Mouse (Mus musculus): ENCODE results near the gene Zbtb7a. TPM values are rescaled to one million over a fixed set of nuclear protein-coding genes. Genes with fewer than 3 reads are reported as not detected.

Zbtb7a gene
- polyA plus RNA-seq, 1 experiment from 2014 or later, result 4.9 TPM

- Histone ChIP-seq H3K4me1 (ENCODE audit: control insufficient read depth, insufficient read depth, low read length) (no peaks in the 10 kb centered on the region; the same call in 1 of the 2 replicates), H3K36me3 (replicated peaks; ENCODE audit: control insufficient read depth, insufficient read depth, low read depth, low read length) (peaks cover 28% of the 10 kb centered on the region), H3K27me3 (ENCODE audit: control insufficient read depth, insufficient read depth, low read length) (no peaks in the 10 kb centered on the region), H3K4me2 (ENCODE audit: low read depth, low read length) (no peak overlapping the region), H3K9ac (replicated peaks; ENCODE audit: low read length) (no peak overlapping the region), H3K4me3 (ENCODE audit: low read depth, low read length) (no peak overlapping the region), H3K9me3 (replicated peaks; ENCODE audit: control insufficient read depth, low read length) (no peaks in the 10 kb centered on the region), H3K27ac (replicated peaks; ENCODE audit: low read depth, low read length) (no peak overlapping the region)
- WGBS, result 71% methylated on average over 6 of the region's 6 CpGs
- no peak for DNase-seq (ENCODE audit: low spot score)
- ATAC-seq (replicated peaks; ENCODE audit: insufficient number of reproducible peaks, low FRiP score, low TSS enrichment, low read depth), result no peak
Measured at GRCm38 (mm10) chr10:81151261-81151660, 16.2 kb downstream of the Zbtb7a start.

- Histone ChIP-seq H3K4me3 (ENCODE audit: low read depth, low read length) (no peak overlapping the region), H3K9me3 (replicated peaks; ENCODE audit: control insufficient read depth, low read length) (no peaks in the 10 kb centered on the region), H3K4me1 (ENCODE audit: control insufficient read depth, insufficient read depth, low read length) (no peaks in the 10 kb centered on the region; the same call in 1 of the 2 replicates), H3K27me3 (ENCODE audit: control insufficient read depth, insufficient read depth, low read length) (no peaks in the 10 kb centered on the region), H3K9ac (replicated peaks; ENCODE audit: low read length) (no peak overlapping the region), H3K4me2 (ENCODE audit: low read depth, low read length) (no peak overlapping the region), H3K36me3 (replicated peaks; ENCODE audit: control insufficient read depth, insufficient read depth, low read depth, low read length) (peaks cover 34% of the 10 kb centered on the region), H3K27ac (replicated peaks; ENCODE audit: low read depth, low read length) (no peak overlapping the region)
- 76% methylated on average over 12 of the region's 12 CpGs for WGBS
- DNase-seq (ENCODE audit: low spot score) (no peak), ATAC-seq (replicated peaks; ENCODE audit: insufficient number of reproducible peaks, low FRiP score, low TSS enrichment, low read depth) (no peak)
Measured at GRCm38 (mm10) chr10:81152609-81153008, 17.6 kb downstream of the Zbtb7a start.

- no peak for ATAC-seq (replicated peaks; ENCODE audit: insufficient number of reproducible peaks, low FRiP score, low TSS enrichment, low read depth)
- peaks cover 28% of the 10 kb centered on the region for H3K36me3 ChIP-seq (replicated peaks; ENCODE audit: control insufficient read depth, insufficient read depth, low read depth, low read length)
- no peak overlapping the region for H3K4me3 ChIP-seq (ENCODE audit: low read depth, low read length)
- no peaks in the 10 kb centered on the region for H3K27me3 ChIP-seq (ENCODE audit: control insufficient read depth, insufficient read depth, low read length)
- H3K4me1 ChIP-seq (ENCODE audit: control insufficient read depth, insufficient read depth, low read length), result no peaks in the 10 kb centered on the region; the same call in 1 of the 2 replicates
- 87% methylated on average over 12 of the region's 12 CpGs for WGBS
- no peak overlapping the region for H3K9ac ChIP-seq (replicated peaks; ENCODE audit: low read length)
- H3K9me3 ChIP-seq (replicated peaks; ENCODE audit: control insufficient read depth, low read length), result no peaks in the 10 kb centered on the region
- no peak for DNase-seq (ENCODE audit: low spot score)
- no peak overlapping the region for H3K27ac ChIP-seq (replicated peaks; ENCODE audit: low read depth, low read length)
- H3K4me2 ChIP-seq (ENCODE audit: low read depth, low read length), result no peak overlapping the region
Measured at GRCm38 (mm10) chr10:81154313-81154712, 19.3 kb downstream of the Zbtb7a start.

GRCm38 (mm10) chr10:81154736-81155135, 19.7 kb downstream of the Zbtb7a start:
- no peaks in the 10 kb centered on the region for H3K27me3 ChIP-seq (ENCODE audit: control insufficient read depth, insufficient read depth, low read length)
- no peak overlapping the region for H3K27ac ChIP-seq (replicated peaks; ENCODE audit: low read depth, low read length)
- ATAC-seq (replicated peaks; ENCODE audit: insufficient number of reproducible peaks, low FRiP score, low TSS enrichment, low read depth), result no peak
- H3K36me3 ChIP-seq (replicated peaks; ENCODE audit: control insufficient read depth, insufficient read depth, low read depth, low read length), result peaks cover 28% of the 10 kb centered on the region
- no peaks in the 10 kb centered on the region for H3K9me3 ChIP-seq (replicated peaks; ENCODE audit: control insufficient read depth, low read length)
- DNase-seq (ENCODE audit: low spot score), result no peak
- H3K9ac ChIP-seq (replicated peaks; ENCODE audit: low read length), result no peak overlapping the region
- WGBS, result 82% methylated on average over 6 of the region's 6 CpGs
- no peak overlapping the region for H3K4me2 ChIP-seq (ENCODE audit: low read depth, low read length)
- H3K4me1 ChIP-seq (ENCODE audit: control insufficient read depth, insufficient read depth, low read length), result no peaks in the 10 kb centered on the region; the same call in 1 of the 2 replicates
- H3K4me3 ChIP-seq (ENCODE audit: low read depth, low read length), result no peak overlapping the region

GRCm38 (mm10) chr10:81161602-81162317, 26.7 kb downstream of the Zbtb7a start:
- no peaks in the 10 kb centered on the region for H3K27me3 ChIP-seq (ENCODE audit: control insufficient read depth, insufficient read depth, low read length)
- no peak overlapping the region for H3K9ac ChIP-seq (replicated peaks; ENCODE audit: low read length)
- ATAC-seq (replicated peaks; ENCODE audit: insufficient number of reproducible peaks, low FRiP score, low TSS enrichment, low read depth), result no peak
- H3K9me3 ChIP-seq (replicated peaks; ENCODE audit: control insufficient read depth, low read length), result no peaks in the 10 kb centered on the region
- 93% methylated on average over 8 of the region's 8 CpGs for WGBS
- no peak for DNase-seq (ENCODE audit: low spot score)
- no peak overlapping the region for H3K4me2 ChIP-seq (ENCODE audit: low read depth, low read length)
- H3K36me3 ChIP-seq (replicated peaks; ENCODE audit: control insufficient read depth, insufficient read depth, low read depth, low read length), result peaks cover 7% of the 10 kb centered on the region
- H3K27ac ChIP-seq (replicated peaks; ENCODE audit: low read depth, low read length), result no peak overlapping the region
- H3K4me3 ChIP-seq (ENCODE audit: low read depth, low read length), result no peak overlapping the region
- peaks cover under 1% of the 10 kb centered on the region; the same call in 1 of the 2 replicates for H3K4me1 ChIP-seq (ENCODE audit: control insufficient read depth, insufficient read depth, low read length)

GRCm38 (mm10) chr10:81162318-81162652, 27.3 kb downstream of the Zbtb7a start:
- no peaks in the 10 kb centered on the region for H3K27me3 ChIP-seq (ENCODE audit: control insufficient read depth, insufficient read depth, low read length)
- peaks cover 3% of the 10 kb centered on the region for H3K36me3 ChIP-seq (replicated peaks; ENCODE audit: control insufficient read depth, insufficient read depth, low read depth, low read length)
- H3K9me3 ChIP-seq (replicated peaks; ENCODE audit: control insufficient read depth, low read length), result no peaks in the 10 kb centered on the region
- WGBS, result 69% methylated on average over 2 of the region's 2 CpGs
- peaks cover 2% of the 10 kb centered on the region; the same call in 1 of the 2 replicates for H3K4me1 ChIP-seq (ENCODE audit: control insufficient read depth, insufficient read depth, low read length)
- no peak overlapping the region for H3K4me2 ChIP-seq (ENCODE audit: low read depth, low read length)
- ATAC-seq (replicated peaks; ENCODE audit: insufficient number of reproducible peaks, low FRiP score, low TSS enrichment, low read depth) (no peak), DNase-seq (ENCODE audit: low spot score) (no peak)
- no peak overlapping the region for H3K4me3 ChIP-seq (ENCODE audit: low read depth, low read length)
- no peak overlapping the region for H3K9ac ChIP-seq (replicated peaks; ENCODE audit: low read length)
- H3K27ac ChIP-seq (replicated peaks; ENCODE audit: low read depth, low read length), result no peak overlapping the region

GRCm38 (mm10) chr10:81165118-81165517, 30.1 kb downstream of the Zbtb7a start:
- Histone ChIP-seq H3K27ac (replicated peaks; ENCODE audit: low read depth, low read length) (no peak overlapping the region), H3K27me3 (ENCODE audit: control insufficient read depth, insufficient read depth, low read length) (no peaks in the 10 kb centered on the region), H3K9ac (replicated peaks; ENCODE audit: low read length) (no peak overlapping the region), H3K9me3 (replicated peaks; ENCODE audit: control insufficient read depth, low read length) (no peaks in the 10 kb centered on the region), H3K4me1 (ENCODE audit: control insufficient read depth, insufficient read depth, low read length) (peaks cover 2% of the 10 kb centered on the region; the same call in 1 of the 2 replicates), H3K4me3 (ENCODE audit: low read depth, low read length) (no peak overlapping the region), H3K36me3 (replicated peaks; ENCODE audit: control insufficient read depth, insufficient read depth, low read depth, low read length) (peaks cover 3% of the 10 kb centered on the region), H3K4me2 (ENCODE audit: low read depth, low read length) (no peak overlapping the region)
- no peak for ATAC-seq (replicated peaks; ENCODE audit: insufficient number of reproducible peaks, low FRiP score, low TSS enrichment, low read depth)
- DNase-seq (ENCODE audit: low spot score), result no peak
- 82% methylated on average over 8 of the region's 8 CpGs for WGBS

GRCm38 (mm10) chr10:81167200-81168086, 32.4 kb downstream of the Zbtb7a start, which contains the start of gene Pias4:
Gene Pias4 (minus strand): TSS chr10:81167923.
- Histone ChIP-seq H3K4me2 (ENCODE audit: low read depth, low read length) (peak within 1 kb of the TSS; percentile 81), H3K27ac (replicated peaks; ENCODE audit: low read depth, low read length) (peak within 1 kb of the TSS; percentile 36; the same call in 1 of the 2 replicates), H3K9me3 (replicated peaks; ENCODE audit: control insufficient read depth, low read length) (no peaks in the 10 kb centered on the region), H3K4me3 (ENCODE audit: low read depth, low read length) (peak within 1 kb of the TSS; percentile 96), H3K27me3 (ENCODE audit: control insufficient read depth, insufficient read depth, low read length) (no peaks in the 10 kb centered on the region), H3K36me3 (replicated peaks; ENCODE audit: control insufficient read depth, insufficient read depth, low read depth, low read length) (no peaks in the 10 kb centered on the region; the same call in 1 of the 2 replicates), H3K9ac (replicated peaks; ENCODE audit: low read length) (peak within 1 kb of the TSS; percentile 86), H3K4me1 (ENCODE audit: control insufficient read depth, insufficient read depth, low read length) (peaks cover 2% of the 10 kb centered on the region; the same call in 1 of the 2 replicates)
- DNase-seq (ENCODE audit: low spot score) (peak; percentile 100), ATAC-seq (replicated peaks; ENCODE audit: insufficient number of reproducible peaks, low FRiP score, low TSS enrichment, low read depth) (peak; percentile 65)
- WGBS, result under 1% methylated on average over 55 of the region's 64 CpGs
